Mouse (Mus musculus): ENCODE measurements at regions not wholly inside any gene's neighbourhood (a gene's known extent, or its start where the extent isn't known, plus 50 kb on each side); places are given as distances from the start of the nearest gene placed in this dataset.

- no peaks in the 10 kb centered on the region for H3K9me3 ChIP-seq (replicated peaks; ENCODE audit: insufficient read depth, low read length)
- TF ChIP-seq JUND (IDR thresholded peaks at IDR 0.05; ENCODE audit: low read depth, low read length), result no peak
- no peak for TF ChIP-seq TCF12 (IDR thresholded peaks at IDR 0.05; ENCODE audit: low read depth, low read length)
- no peak for TF ChIP-seq MXI1 (IDR thresholded peaks at IDR 0.05; ENCODE audit: low read depth, low read length)
- TF ChIP-seq NELFE (IDR thresholded peaks at IDR 0.05; ENCODE audit: low read depth, low read length), result no peak
- no peak for TF ChIP-seq UBTF (IDR thresholded peaks at IDR 0.05; ENCODE audit: borderline replicate concordance, insufficient read depth, low read depth, low read length)
- TF ChIP-seq ELF1 (IDR thresholded peaks at IDR 0.05; ENCODE audit: low read depth, low read length), result no peak
- no peak for TF ChIP-seq HCFC1 (IDR thresholded peaks at IDR 0.05; ENCODE audit: low read depth, low read length)
- no peak for TF ChIP-seq ZKSCAN1 (IDR thresholded peaks at IDR 0.05; ENCODE audit: low read depth, low read length)
- TF ChIP-seq CTCF (IDR thresholded peaks at IDR 0.05 in 2 of 3, conservative IDR thresholded peaks at IDR 0.05 in 1 of 3; ENCODE audit: control insufficient read depth in 1 of 3, insufficient read depth in 1 of 3, low read depth in 2 of 3, low read length in 3 of 3, poor library complexity in 1 of 3, severe bottlenecking in 1 of 3), result no peak
- TF ChIP-seq MAX (IDR thresholded peaks at IDR 0.05; ENCODE audit: low read length), result no peak
- TF ChIP-seq POLR2A (IDR thresholded peaks at IDR 0.05; ENCODE audit: control insufficient read depth in 1 of 2, insufficient read depth in 1 of 2, low read depth in 1 of 2, low read length in 2 of 2, poor library complexity in 1 of 2), result no peak
- TF ChIP-seq ZMIZ1 (IDR thresholded peaks at IDR 0.05; ENCODE audit: low read depth, low read length), result no peak
- TF ChIP-seq E2F4 (IDR thresholded peaks at IDR 0.05; ENCODE audit: borderline replicate concordance, low read depth, low read length), result no peak
- H3K9ac ChIP-seq (ENCODE audit: control insufficient read depth, low read depth, low read length, poor library complexity, severe bottlenecking), result no peak overlapping the region
- no peaks in the 10 kb centered on the region for H3K36me3 ChIP-seq (ENCODE audit: control insufficient read depth in 1 of 2, insufficient read depth in 2 of 2, low read length in 2 of 2)
- no peak for DNase-seq (ENCODE audit: low read depth, low spot score)
- H3K27ac ChIP-seq (ENCODE audit: control insufficient read depth, low read depth, low read length), result no peak overlapping the region
- H3K4me1 ChIP-seq (ENCODE audit: control insufficient read depth in 1 of 2, insufficient read depth in 2 of 2, low read length in 2 of 2), result no peaks in the 10 kb centered on the region
- H3K27me3 ChIP-seq (ENCODE audit: control insufficient read depth in 1 of 2, insufficient read depth in 2 of 2, low read length in 2 of 2), result no peaks in the 10 kb centered on the region
- no peak overlapping the region for H3K4me3 ChIP-seq (ENCODE audit: control insufficient read depth in 1 of 2, insufficient read depth in 1 of 2, low read depth in 2 of 2, low read length in 2 of 2)
- no peaks in the 10 kb centered on the region for H3K79me2 ChIP-seq (ENCODE audit: control insufficient read depth, insufficient read depth, low read length, poor library complexity)
Observed at GRCm38 (mm10) chrX:164820906-164821305, 159.3 kb downstream of the Mospd2 start.

- Histone ChIP-seq H3K4me3 (ENCODE audit: control insufficient read depth in 1 of 2, insufficient read depth in 1 of 2, low read depth in 2 of 2, low read length in 2 of 2) (no peak overlapping the region), H3K9me3 (replicated peaks; ENCODE audit: insufficient read depth, low read length) (no peaks in the 10 kb centered on the region), H3K79me2 (ENCODE audit: control insufficient read depth, insufficient read depth, low read length, poor library complexity) (no peaks in the 10 kb centered on the region), H3K36me3 (ENCODE audit: control insufficient read depth in 1 of 2, insufficient read depth in 2 of 2, low read length in 2 of 2) (no peaks in the 10 kb centered on the region), H3K4me1 (ENCODE audit: control insufficient read depth in 1 of 2, insufficient read depth in 2 of 2, low read length in 2 of 2) (no peaks in the 10 kb centered on the region), H3K27me3 (ENCODE audit: control insufficient read depth in 1 of 2, insufficient read depth in 2 of 2, low read length in 2 of 2) (no peaks in the 10 kb centered on the region), H3K9ac (ENCODE audit: control insufficient read depth, low read depth, low read length, poor library complexity, severe bottlenecking) (no peak overlapping the region), H3K27ac (ENCODE audit: control insufficient read depth, low read depth, low read length) (no peak overlapping the region)
- DNase-seq (ENCODE audit: low read depth, low spot score), result peak; percentile 1
- TF ChIP-seq SMC3 (IDR thresholded peaks at IDR 0.05; ENCODE audit: low read depth, low read length), result peak; percentile 11; the same call in 1 of the 2 replicates
- peak in 1 of 3 experiments; percentile 17; a peak in 1 of 6 replicates for TF ChIP-seq CTCF (IDR thresholded peaks at IDR 0.05 in 2 of 3, conservative IDR thresholded peaks at IDR 0.05 in 1 of 3; ENCODE audit: control insufficient read depth in 1 of 3, insufficient read depth in 1 of 3, low read depth in 2 of 3, low read length in 3 of 3, poor library complexity in 1 of 3, severe bottlenecking in 1 of 3)
- no peak for TF ChIP-seq NRF1 (IDR thresholded peaks at IDR 0.05; ENCODE audit: insufficient read depth, low read depth, low read length, poor library complexity, severe bottlenecking)
- TF ChIP-seq TBP (IDR thresholded peaks at IDR 0.05; ENCODE audit: low read depth, low read length), result no peak
- TF ChIP-seq MYB (IDR thresholded peaks at IDR 0.05; ENCODE audit: low read depth, low read length), result no peak
- no peak for TF ChIP-seq CHD1 (IDR thresholded peaks at IDR 0.05; ENCODE audit: low read depth, low read length)
- no peak for TF ChIP-seq ZKSCAN1 (IDR thresholded peaks at IDR 0.05; ENCODE audit: low read depth, low read length)
- TF ChIP-seq RAD21 (IDR thresholded peaks at IDR 0.05; ENCODE audit: low read depth, low read length), result peak; percentile 16
Observed at GRCm38 (mm10) chrX:164787293-164787692, 192.9 kb downstream of the Mospd2 start.
